Mouse (Mus musculus): ENCODE data around the gene Hopx.

The Hopx gene

DNA sequence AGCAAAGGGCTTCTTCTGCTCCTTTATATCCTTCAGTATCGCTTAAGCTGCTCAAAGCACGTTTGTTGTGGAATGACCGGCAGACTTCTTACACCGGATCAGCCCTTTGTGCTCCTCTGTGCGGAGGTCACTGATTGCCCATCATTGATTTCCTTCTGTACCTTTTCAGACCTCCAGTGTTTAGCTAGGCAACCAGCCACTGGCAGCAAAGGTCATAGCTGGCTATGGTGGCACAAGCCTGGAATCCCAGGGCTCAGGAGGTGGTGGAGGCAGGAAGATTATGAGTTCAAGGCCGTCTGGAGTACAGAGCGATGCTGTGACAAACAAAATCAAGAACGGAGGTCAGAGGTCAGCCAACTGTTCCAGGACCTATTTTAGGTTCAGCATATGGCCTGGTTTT lies 17.0 kb upstream of the Hopx start:
- no peak for DNase-seq

DNA sequence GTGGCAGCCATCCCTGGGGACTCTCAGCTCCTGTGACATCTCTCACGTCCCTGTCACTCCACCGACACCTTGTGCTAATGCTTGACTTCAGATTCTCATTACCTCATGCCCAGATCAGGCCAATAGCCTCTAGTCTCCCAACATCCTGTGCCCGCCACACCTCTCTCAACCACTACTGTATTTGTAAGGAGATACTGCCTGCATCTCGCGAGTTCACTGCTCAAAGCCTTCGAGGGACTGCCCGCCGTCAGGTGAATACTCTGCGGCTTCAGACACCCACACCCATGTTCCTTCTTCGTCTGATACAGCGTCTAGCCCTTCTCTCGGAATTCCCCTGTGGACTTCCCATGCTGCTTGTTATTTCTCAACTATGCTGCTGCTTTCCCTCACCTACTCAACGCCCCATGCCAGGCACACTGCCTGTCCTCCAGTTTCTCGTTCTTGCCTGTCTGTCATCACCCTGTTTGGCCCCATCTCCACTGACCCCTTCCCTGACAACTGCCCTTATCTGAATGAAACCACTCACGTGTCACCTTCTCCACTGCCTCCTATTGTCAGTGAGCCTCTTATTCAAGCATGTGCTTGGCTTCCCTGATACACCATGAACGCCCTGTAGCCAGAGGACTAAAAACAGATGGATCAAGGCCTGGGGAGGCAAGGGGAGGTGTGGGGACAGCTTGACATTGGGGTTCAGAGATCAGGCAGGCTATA lies 15.5 kb upstream of the Hopx start:
- no peak for DNase-seq

DNA sequence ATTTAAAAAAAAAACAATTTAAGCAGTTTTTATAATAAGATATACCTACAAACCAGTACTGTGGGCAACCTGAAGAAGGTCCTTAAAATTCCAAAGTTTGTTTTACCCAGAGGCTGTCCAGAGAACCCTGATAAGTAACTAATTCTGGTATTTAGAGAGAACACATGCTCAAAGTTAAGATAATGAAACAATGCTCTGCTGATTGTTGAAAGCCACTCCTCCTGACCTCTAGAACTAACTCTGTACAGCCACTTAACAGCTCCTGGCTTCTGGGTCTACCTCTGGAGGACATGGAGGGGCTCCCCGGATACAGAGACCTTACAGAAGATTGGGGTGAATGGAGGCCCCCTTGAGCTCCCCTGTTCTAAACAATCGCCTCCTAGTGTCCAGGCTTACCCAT lies 15.0 kb upstream of the Hopx start:
- DNase-seq = no peak

DNA sequence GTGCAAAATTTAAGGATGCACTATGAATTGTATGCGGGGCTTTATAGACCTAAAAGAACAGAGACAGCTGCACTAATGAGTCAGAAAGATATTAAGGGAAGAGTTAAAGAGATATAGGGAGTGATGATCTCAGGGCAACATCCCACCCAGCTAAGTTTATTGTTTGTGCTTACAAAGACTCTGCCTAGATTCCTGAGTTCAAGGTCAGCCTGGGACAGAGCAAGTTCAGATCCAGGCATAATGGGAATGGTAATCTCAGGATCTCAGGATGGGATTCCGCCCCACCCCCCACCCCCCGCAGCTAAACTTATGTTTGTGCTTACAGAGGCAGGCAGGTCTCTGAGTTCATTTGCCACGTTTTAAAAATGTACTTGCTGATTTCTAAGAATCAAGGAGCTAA lies 13.9 kb upstream of the Hopx start:
- no peak for DNase-seq

DNA sequence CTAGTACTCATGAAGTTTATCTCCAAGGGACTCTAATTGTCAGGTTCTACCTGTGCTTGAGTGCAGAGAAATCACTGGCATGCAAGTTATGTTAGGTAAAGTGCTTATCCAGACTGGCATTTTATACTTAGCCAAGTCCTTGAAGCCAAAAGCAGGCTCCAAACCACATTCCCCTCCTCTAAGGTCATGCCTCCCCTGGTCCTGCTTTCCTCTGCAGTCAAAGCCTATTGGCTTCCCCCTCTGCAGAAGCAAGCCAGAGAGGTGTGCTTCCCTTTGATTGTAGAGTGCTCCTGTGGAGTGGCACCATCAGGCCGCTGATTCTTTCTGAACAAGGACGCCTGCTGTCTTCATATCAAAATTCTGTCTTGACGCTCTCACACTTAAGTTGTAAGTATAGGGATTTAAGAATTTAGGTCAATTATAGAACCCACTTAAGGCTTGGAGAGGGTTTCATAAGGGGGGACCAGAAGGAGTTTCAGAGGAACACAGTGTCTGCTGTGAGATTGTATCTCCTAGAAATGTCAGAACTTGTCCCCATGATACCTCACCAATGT lies 11.6 kb upstream of the Hopx start:
- DNase-seq = no peak

DNA sequence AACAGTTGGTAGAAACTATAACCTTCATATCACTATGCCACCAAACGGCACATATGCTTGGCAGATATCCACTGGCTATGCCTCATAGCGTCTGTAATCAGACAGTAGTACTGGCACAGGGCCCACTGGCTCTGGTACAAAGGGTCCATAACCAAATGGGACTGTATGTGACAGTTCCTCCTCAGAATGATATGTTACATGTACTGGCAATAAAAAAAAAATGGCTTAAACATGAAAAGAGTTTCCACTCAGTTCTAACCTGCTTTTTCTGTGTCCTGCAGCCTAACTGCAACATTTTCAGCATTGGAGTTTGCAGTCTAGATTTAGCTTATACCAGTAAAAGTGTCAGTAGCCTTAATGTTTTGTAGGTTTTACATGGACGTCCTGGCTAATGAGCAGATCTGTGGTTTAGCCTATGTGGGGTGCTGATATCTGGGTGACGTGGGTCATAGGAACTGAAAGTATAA lies 9.9 kb upstream of the Hopx start:
- DNase-seq = peak; percentile 38

DNA sequence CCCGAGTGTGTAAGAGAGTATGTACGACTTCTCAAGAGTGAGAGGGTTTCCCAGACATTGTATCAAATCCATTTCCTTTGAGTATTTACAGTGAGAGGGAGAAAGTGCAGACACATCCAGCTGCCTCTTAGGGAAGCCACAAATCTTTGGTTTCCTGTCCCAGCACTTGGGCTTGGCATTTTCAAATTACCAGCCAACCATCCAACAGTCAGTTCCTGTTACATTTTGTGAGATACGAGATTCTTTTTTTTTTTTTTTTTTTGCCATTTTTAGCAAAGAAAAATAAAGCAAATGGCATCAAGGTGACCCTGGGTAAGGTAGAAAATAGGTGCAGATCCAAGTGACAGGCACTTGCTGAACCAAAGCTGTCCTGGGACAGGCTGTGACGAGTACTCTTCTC lies 9.2 kb upstream of the Hopx start:
- DNase-seq = no peak

DNA sequence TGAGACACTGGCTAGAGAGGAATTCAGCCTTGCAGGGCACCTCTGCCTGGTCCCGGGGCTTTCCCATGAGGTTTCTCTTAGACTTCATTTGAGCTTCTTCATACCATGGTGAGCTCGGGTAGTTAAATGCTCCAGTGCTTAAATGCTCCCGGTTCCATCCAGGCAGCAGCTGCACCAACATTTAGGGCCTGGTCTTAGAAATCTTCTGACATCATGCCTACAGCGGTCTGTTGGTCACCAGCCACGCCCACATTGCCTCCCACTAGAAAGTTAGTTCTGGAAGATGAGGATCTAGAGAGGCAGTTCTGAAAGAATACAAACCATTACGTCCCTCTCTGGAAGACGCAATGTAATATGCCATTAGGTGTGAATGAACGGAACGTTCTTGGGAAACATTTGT lies 8.7 kb upstream of the Hopx start:
- no peak for DNase-seq

DNA sequence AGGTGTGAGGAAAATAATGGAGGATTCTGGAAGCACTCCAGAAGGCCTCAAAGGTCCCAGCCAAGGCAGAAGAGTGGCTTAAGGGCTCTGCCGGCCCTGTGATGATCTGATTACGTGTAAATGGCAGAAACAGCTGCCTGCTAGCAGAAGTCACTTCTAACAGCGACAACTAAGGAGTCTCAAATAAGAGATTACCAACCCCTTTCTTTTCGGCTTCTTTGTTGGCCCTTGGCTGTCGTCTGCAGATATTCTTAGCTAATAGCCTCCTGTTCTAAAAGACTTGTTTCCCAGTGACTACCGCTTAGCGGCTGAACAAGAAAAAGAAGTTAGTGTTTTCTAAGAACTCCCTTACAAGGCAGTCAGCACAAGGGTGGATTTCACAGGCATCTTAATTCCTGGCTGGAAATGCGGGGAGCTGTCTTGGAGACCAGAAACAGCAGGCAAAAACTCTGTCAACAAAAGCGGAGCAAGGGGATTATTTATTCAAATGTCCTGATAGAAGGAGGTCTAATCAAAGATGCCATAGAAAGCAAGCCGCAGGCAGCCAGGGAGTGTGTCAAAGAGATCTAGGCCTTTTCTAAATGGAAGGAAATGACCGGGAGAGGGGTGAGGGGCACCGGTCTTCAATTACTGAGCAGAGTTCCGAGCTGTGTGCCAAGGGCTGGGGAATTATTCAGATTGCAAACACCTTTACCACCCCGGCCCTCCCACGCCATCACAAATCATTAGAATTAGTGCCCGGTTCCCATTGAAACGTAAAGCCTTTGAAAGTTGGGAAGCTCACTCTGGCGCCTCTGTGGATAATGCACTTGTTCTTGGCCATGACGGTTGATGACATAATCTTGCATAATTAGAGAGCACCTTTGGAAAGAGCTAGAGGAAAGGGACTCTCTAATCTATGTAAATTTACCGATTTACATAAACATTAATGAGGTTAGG lies 7.6 kb upstream of the Hopx start:
- DNase-seq = peak; percentile 15

DNA sequence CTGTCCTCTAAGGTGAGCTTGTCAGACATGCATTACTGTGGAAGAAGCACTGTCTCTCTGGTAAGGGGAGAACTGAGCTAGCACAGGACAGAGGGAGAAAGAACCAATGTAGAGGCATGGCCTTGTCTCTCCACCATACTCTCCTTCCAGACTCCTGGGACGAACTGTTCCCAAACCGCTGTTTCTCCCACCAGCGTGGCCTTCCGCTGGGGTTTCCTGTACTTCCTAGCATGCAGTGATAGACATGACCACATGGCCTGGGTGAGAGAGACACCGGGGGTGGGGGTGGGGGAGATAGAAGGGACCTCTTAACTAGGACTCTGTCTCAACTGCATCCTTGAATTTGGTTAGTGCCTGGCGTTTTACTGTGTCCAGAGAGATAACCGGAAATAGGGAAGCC lies 5.8 kb upstream of the Hopx start:
- no peak for DNase-seq

DNA sequence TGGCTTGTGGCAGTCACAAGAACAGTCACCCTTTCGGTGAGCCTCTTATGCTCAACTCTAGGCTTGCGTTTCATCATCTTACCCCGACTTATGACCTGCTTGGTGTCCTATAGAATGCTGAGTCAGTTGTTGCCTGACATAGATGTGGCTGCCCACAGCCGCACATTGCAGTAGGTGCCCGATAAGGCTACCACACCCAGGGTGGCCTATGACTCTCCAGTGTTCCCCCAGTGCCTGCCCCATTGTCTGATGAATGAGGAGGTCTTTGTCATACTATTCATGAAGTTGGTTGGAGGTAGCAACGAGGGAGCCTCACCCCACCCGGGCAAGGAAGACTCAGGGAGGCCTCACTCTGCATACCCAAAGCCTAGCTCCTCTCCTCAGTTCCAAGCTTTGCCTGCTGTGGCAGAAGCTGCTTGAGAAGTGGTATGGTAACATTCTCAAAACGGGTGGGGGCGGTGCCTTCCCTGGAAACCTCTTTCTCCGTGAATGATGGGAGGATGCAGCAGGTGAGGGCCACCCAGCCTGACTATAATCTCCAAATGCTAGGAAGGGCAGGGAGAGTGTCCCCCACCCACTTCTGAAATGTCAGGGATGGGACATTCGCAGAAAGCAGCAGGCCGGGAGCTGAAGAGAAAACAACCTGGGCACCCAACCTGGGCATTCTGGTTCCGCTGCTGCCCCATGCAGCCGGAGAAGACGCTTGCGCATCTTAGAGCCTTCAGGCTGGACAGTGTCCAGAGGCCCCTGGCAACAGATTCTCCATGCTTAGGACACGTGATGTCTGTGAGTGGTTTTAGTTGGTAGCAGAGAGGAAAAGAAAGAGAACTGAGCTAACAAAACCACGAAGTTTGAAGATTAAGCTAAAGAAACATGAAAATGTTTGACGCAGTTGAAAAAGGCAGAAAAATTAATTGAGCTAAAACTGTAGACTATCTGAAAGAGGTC lies 4.8 kb upstream of the Hopx start:
- no peak for DNase-seq

DNA sequence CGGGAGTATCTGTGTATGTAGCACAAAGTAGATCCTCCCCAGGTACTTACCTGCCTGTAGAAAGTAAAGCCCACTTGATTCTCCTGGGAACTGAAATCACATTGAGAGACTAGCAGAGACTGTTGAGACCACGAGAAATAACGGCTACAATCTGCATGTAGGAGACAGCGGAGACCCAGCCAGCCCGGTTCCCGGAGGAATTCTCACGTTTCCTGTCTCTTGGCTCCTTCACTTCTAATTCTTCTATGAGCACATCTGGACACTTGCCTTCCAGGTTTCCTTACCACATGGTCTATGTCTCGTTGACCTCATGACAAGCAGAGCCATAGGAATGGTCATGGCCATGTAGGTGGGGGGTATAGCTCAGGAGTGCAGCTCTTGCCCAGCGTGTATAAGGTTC lies 811 bp upstream of the Hopx start:
- no peak for DNase-seq

DNA sequence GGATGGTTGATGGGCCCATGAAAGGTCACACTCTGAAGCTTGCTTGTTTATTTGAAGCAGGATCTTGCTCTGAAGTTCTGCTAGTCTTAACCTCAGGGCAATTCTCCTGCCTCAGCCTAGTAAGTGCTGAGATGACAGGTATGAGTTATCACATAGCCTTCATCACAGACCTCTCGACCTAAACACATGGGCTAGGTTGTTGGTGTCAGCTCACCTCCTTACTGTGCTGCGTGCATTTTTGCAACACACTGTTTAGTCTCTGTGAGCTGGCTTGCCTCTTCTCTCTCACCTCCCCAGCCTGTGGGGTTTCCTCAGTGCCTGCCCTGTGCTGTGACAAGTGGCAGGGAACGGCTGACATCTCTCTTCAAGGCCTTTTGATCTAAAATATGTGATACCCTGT lies 1.1 kb downstream of the Hopx start:
- DNase-seq = no peak

DNA sequence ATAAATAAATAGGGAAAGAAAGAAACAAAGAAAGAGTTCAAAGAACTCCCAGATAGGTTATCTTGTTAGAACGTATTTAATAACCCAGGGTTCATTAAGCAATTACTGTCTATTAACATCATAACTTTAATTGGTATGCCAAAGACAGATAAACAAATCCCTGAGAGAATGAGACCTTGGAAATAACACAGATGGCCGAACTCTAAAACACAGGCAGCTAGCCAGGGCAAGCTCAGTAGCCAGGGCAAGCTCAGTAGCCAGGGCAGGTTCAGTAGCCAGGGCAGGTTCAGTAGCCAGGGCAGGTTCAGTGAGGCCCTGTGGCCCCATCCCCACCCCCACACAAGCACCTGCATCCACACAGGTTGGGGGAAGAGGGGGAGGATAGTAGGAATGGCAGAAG lies 2.9 kb downstream of the Hopx start:
- DNase-seq = no peak

DNA sequence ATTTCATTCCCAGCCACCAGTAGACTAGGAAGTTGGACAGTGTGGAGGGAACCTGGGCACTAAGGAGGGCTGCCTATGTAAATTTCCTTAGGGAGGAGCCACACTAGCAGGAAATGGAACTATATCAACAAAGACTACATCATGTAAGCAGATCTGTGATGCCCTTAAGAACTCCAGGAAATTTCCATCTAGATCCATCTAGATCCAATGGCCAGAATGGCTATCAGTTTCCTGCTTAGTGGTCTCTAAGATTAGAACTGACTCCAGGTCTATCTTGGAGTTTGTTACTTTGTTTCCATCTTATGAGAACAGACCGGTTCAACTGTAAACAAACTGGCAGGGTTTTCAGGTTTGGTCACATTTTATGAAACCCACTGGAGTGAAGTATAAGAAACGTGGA lies 5.1 kb downstream of the Hopx start:
- no peak for DNase-seq

DNA sequence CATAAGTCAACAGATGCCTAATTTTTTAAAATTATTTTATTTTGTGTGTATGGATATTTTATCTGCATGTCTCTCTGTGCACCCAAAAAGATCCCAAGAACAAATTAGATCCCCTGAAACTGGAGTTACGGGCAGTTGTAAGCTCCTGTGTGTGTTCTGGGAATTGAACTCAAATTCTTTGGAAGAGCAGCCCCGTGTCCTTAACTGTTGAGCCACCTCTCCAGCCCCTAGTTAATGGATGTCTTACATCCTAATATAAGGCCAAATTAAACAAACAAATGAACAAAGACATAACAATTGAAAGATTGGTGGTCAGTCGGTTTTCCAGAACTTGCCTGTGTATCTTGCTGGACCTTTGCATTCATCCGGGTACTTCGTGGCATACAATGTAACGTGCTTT lies 6.1 kb downstream of the Hopx start:
- DNase-seq = no peak

DNA sequence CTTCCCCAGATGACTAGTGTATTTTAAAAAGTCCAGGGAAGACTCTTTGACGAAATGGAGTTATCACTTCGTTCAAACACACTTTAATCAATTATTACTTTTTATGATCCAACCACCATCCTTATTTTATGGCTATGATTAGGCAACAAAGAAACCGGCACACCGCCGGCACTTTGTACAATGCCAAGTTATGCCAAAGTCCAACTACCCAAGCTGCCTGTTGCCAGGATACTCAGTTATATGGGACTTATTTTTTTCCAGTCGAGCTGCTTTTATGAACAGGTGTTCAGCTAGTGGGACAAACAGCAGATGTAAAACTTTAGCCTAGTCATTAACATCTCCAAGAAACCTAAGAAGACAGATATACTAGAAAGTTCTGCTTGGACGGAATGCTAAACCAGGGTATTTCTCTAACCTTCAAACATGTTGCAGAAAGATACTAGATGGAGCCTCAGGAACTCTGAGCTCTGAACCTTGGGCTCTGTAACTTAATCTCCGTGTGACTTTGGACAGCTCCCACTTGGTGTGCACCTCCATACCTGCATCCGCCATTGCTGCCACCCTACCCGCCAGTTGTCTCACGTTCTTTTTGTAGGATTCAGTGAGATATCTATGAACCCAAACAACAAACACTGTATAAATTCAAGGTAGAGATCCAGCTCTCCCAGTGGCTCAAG lies 7.6 kb downstream of the Hopx start:
- DNase-seq = no peak

DNA sequence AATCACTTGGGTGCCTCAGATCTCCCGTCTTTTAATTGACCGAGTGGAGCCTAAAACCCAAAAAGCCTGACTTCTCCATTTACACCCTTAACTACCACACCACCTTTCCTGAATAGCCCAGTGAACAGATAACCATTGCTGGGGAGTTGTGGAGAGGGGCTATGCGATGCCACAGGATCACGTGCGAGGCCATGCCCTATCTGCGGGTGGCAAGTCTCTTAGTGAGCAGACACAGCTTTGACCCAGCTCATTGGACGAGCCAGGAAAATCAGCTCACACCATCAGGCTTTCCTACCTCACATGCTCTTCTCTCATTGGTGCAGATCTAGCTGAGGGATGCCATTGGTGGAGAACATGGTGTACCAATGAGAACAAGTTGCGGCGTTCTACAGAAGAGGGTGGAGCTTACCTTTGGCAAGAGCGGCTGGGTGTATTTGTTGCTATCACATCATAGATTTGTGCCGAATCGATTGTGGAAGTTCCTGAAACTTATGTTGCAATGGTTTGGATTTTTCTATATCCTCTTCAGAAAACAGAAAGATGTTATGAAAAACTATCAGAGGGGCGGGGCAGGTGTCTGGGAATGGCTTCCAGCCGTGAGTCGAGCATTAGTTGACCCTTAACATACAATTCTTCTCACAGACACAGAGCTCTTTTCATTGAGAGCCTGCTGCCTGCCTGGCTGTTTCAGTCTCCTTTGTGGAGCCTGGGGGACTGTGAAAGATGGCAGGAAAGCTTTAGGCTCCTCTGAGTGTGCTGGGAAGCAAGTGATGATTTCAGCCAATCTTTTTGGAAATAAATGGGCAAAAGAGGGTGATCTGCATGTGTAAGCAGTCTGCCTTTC lies 12.2 kb downstream of the Hopx start:
- no peak for DNase-seq

DNA sequence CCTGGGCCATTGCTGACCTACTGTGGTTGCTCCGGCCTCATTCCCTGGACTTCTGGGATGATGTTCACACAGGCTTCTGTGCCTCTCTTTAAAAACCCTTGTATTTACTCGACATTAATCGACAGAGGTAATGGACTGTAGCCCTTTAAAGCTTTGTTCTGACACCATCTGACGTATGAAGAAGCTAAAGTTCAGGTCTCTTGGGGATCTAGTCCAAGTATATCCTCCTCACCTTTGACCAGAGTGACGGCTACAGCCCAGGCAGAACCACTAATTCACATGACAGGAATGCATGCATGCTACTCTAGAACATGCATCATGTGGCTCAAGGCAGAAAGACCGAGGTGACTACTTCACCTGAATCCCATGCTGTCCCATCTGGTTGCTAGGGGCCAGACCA lies 14.2 kb downstream of the Hopx start:
- DNase-seq = no peak

DNA sequence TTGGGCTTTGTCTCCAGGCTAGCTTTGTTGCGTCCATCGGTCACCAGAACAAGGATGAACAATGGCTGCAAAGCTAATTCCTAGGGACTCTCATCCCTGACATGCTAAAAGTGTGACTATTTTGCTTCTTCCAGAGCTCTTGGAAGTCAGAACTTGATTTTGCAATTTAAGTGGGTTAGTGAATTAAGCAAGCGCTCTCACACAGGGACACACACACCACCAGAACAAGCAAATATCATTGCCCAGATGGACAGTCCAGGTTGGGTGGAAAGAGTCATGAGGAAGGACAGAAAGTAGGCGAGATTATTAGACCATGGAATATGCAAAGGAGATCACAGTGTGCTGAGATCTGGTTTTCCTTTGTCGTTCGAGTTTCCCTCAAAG lies 14.9 kb downstream of the Hopx start:
- DNase-seq = no peak

DNA sequence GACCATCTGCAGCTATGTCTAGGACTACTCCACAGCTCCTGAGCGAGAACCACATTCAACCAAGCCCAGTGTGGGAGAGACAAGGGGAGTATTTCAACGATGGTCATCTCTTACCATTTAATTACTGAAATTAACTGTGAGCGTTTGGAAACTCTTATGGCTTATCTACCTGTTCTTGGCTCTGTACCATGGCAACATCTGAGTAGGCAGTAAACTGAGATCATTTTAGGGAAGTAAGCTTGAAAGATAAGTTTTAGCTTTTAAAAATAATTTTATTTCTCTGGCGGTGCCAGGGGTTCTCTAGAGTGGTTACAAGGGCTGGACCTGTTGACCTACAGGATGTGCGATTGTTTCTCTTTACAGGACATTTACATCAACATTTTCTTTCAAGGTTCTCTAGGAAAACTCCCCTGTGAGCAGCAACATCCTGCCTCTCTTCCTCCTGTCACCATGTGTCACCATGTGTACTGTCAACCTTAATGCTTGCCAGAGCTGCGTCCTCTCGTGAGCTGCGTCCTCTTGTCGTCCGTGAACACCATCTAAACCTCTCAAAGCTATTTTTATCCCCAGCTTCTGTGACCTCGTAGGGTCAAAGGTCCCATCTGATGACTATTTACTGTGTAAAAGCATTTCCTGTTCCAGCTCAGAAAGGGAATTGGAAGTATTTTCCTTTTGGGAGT lies 15.5 kb downstream of the Hopx start:
- no peak for DNase-seq

Measured in right cerebral cortex, postnatal 4 days (tissue).